Mouse (Mus musculus) limb, embryonic 12.5 days (tissue): ENCODE measurements at regions not wholly inside any gene's neighbourhood (a gene's known extent, or its start where the extent isn't known, plus 50 kb on each side); places are given as distances from the start of the nearest gene placed in this dataset.

Experiments used
- ATAC-seq: fragments of 200-750 bp; cut with Nextera tagmentation; 2 replicates; pipeline ENCODE4 v1.8.0; 2017; ENCODE audit warnings: low read depth, moderate TSS enrichment; ENCODE audit not compliant: insufficient number of reproducible peaks, insufficient read depth, low FRiP score, low TSS enrichment
- H3K27ac ChIP-seq: fragments of 300-500 bp; sonication (generic); 2 replicates; pipeline ENCODE4 v1.5.1; 2016; ENCODE audit warnings: mild to moderate bottlenecking, moderate library complexity
- H3K27me3 ChIP-seq: fragments of 300-500 bp; sonication (generic); 2 replicates; pipeline ENCODE4 v1.6.1; 2016; ENCODE audit warnings: mild to moderate bottlenecking, moderate library complexity
- H3K36me3 ChIP-seq: fragments of 300-500 bp; sonication (generic); 2 replicates; pipeline ENCODE4 v1.6.1; 2016; ENCODE audit warnings: mild to moderate bottlenecking, moderate library complexity
- H3K4me1 ChIP-seq: fragments of 300-500 bp; sonication (generic); replicated peaks from 2 replicates; pipeline ENCODE4 v1.6.1; 2016
- H3K4me2 ChIP-seq: fragments of 300-500 bp; sonication (generic); 2 replicates; pipeline ENCODE4 v1.6.1; 2016; ENCODE audit warnings: mild to moderate bottlenecking, moderate library complexity
- H3K4me3 ChIP-seq: fragments of 300-500 bp; sonication (generic); replicated peaks from 2 replicates; pipeline ENCODE4 v1.5.1; 2016; ENCODE audit warnings: mild to moderate bottlenecking
- H3K9ac ChIP-seq: fragments of 300-500 bp; sonication (generic); replicated peaks from 2 replicates; pipeline ENCODE4 v1.6.1; 2016; ENCODE audit warnings: mild to moderate bottlenecking, moderate library complexity
- H3K9me3 ChIP-seq: fragments of 300-500 bp; sonication (generic); 2 replicates; pipeline ENCODE4 v1.6.1; 2016; ENCODE audit warnings: mild to moderate bottlenecking, moderate library complexity
- WGBS: fragments of 180-500 bp; shearing (Covaris S2); methylation state at CpG from one replicate; pipeline ENCODE4 v1.1.7; 2016; 5-methylcytosine and 5-hydroxymethylcytosine counted together

DNA sequence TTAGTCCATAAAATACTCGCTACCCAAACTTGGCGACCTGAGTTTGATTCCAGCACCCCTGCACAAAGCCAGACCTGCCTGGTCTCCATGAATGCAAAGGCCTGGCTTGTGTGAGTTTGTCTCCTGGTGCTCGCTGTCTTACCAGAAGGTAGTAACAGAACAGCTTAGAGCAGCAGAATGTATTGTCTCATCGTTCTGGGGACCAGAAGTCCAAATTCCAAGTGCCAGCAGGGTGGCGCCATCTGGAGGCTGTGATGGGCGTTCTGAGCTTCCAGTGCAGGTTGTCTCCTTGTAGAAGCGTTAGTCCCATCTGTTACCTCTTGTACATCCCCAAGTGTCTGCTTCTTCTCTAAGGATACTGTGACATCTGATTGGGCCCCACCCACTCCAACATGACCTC, 57.5 kb upstream of the Sec14l1 start:
- H3K27me3 ChIP-seq = peaks cover 11% of the 10 kb centered on the region
- WGBS = 41% methylated on average over 7 of the region's 7 CpGs
- H3K4me2 ChIP-seq = no peak overlapping the region
- no peaks in the 10 kb centered on the region for H3K9me3 ChIP-seq
- H3K27ac ChIP-seq = no peak overlapping the region
- peaks cover 12% of the 10 kb centered on the region for H3K4me1 ChIP-seq
- H3K4me3 ChIP-seq = no peak overlapping the region
- no peaks in the 10 kb centered on the region for H3K36me3 ChIP-seq
- no peak for ATAC-seq
- no peak overlapping the region for H3K9ac ChIP-seq

DNA sequence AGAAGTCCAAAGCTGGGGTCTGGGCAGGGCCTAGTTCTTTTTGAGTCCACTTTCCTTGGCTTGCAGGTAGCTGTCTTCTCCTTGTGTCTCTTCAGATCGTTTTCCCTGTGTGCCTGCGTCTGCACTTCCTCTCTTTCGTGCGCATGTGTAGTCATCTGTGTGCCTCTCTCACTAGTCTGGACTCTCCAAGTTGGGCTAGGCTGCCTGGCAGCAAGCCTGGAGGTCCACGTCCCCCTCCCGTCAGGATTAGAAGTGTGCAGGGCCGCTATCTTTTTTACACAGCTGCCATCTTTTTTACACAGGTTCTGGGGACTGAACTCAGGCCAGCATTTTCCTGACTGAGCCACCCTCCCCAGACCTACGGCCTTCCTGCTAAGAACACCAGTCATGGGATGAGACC, 55.8 kb upstream of the Sec14l1 start:
- no peaks in the 10 kb centered on the region for H3K9me3 ChIP-seq
- no peak overlapping the region for H3K4me3 ChIP-seq
- no peak for ATAC-seq
- H3K27ac ChIP-seq = no peak overlapping the region
- peaks cover 11% of the 10 kb centered on the region for H3K27me3 ChIP-seq
- H3K36me3 ChIP-seq = no peaks in the 10 kb centered on the region
- no peak overlapping the region for H3K9ac ChIP-seq
- H3K4me2 ChIP-seq = no peak overlapping the region
- WGBS = 73% methylated on average over 8 of the region's 8 CpGs
- peaks cover 13% of the 10 kb centered on the region for H3K4me1 ChIP-seq

DNA sequence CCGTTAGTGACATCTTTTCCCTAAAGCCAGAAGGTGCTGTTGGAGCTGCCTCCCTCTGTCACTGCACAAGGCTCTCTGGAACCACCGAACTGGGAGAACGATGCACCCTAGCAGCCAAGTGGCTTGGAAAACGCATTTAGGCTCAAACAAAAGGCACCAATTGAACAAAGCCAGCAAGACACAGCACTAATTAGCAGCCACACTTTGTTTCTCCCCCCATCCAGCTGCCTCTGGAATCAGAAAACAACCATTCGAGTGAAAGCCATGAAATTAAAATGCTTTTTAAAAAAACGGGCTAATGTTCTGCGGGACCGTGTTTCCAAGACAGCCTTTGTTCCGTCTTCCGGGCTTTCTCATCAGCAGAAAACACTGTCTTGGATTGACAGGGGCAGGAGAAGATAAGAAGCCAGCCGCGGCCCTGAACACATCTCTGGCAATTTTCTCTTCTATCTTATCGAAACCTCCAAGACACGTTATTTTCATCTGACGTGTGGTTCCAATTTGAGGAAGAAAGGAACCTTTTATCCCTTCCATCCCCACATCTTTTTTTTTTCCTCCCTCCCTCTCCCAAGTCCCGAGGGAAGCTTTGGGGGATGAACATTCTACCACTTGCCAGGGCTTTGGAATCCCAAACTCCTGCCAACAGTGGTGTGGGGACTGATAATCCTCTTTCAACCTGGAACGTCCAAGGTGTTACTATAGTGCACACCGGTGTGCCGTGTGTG, 54.8 kb upstream of the Sec14l1 start:
- Histone ChIP-seq H3K9me3 (no peaks in the 10 kb centered on the region), H3K9ac (no peak overlapping the region), H3K4me2 (no peak overlapping the region), H3K27me3 (peaks cover 11% of the 10 kb centered on the region), H3K4me3 (no peak overlapping the region), H3K36me3 (no peaks in the 10 kb centered on the region), H3K4me1 (peaks cover 15% of the 10 kb centered on the region), H3K27ac (no peak overlapping the region)
- no peak for ATAC-seq
- WGBS = 17% methylated on average over 19 of the region's 19 CpGs

DNA sequence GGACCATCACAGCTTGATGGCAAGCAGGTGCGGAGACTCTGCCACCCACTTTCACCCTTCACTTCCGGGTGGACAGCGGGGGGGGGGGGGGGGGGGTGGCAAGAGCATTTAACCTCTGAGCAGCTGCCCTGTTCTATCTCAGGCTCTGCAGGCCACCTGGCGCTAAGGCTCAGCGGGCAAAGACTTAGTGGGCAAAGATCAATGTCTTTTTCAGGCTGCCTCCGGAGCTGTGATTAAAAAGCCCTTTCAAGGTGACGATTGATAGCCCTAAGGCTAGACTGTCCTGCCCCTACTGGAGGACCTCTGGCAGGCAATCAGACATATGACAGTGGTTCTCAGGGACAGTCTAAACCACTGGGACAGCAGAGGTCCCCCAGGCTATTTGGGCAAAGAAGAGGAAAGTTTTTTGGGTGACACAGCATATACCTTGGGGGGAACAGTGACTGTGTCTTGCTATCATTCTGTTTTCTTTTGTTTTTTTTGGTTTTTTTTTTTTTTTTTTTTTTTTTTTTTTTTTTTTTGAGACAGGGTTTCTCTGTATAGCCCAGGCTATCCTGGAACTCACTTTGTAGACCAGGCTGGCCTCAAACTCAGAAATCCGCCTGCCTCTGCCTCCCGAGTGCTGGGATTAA, 54.1 kb upstream of the Sec14l1 start:
- ATAC-seq = no peak
- H3K9me3 ChIP-seq = no peaks in the 10 kb centered on the region
- H3K4me3 ChIP-seq = no peak overlapping the region
- peaks cover 11% of the 10 kb centered on the region for H3K27me3 ChIP-seq
- H3K9ac ChIP-seq = no peak overlapping the region
- WGBS = 28% methylated on average over 9 of the region's 9 CpGs
- H3K27ac ChIP-seq = no peak overlapping the region
- H3K4me2 ChIP-seq = no peak overlapping the region
- no peaks in the 10 kb centered on the region for H3K36me3 ChIP-seq
- peaks cover 15% of the 10 kb centered on the region for H3K4me1 ChIP-seq

DNA sequence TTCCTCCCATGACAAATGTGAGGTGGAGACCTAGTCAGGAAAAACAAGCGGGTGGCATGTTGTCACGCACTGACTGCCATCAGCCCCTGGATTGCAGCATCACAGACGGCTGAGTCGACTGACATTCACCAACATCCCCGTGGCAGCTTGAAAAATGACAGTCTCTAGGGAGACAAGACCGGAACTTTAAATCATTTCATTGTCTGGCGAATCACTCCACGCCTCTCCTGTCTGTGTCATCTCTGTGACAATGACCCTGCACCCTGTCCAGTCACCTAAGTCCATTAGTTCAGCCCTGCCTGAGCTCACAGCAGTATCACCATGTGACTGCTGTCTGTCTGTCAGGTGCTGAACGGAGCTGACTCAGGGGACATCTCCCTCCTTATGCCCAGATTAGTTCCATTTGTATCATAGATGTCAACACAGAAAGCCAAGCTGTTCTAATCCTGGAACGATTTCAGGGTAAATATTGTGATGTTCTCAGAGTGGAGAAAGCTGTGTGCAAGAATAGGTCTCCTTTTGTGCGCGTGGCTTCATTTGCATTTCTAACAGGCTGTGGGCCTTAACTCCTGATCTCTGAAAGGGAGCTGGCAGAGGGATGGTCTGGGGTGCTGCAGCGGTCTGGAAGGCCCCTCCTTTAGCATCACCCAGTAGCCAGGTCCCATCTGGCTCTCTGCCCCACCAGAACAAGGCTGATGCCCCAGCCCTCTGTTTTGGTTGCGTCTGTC, 52.0 kb upstream of the Sec14l1 start:
- no peak overlapping the region for H3K27ac ChIP-seq
- H3K4me1 ChIP-seq = peaks cover 13% of the 10 kb centered on the region
- H3K36me3 ChIP-seq = no peaks in the 10 kb centered on the region
- no peak overlapping the region for H3K9ac ChIP-seq
- no peak overlapping the region for H3K4me2 ChIP-seq
- H3K9me3 ChIP-seq = no peaks in the 10 kb centered on the region
- H3K4me3 ChIP-seq = no peak overlapping the region
- no peak for ATAC-seq
- WGBS = 77% methylated on average over 14 of the region's 14 CpGs
- peaks cover 11% of the 10 kb centered on the region for H3K27me3 ChIP-seq
